Mouse (Mus musculus): ENCODE data around the gene Cdip1. TPM values are rescaled to one million over a fixed set of nuclear protein-coding genes. Genes with fewer than 3 reads are reported as not detected.
A peak's percentile ranks its signal among the peaks of the same experiment; 100 is the strongest.

Cdip1 gene
- total and polyA plus RNA-seq, 2 experiments, result 47.4 to 116 TPM

- no peaks in the 10 kb centered on the region for H3K27me3 ChIP-seq (ENCODE audit: control insufficient read depth, insufficient read depth, low read length)
- 18% methylated on average over 1 of the region's 1 CpGs for WGBS
- no peaks in the 10 kb centered on the region; the same call in 1 of the 2 replicates for H3K36me3 ChIP-seq (ENCODE audit: control insufficient read depth, insufficient read depth, low read length)
- peak; percentile 56 for DNase-seq (ENCODE audit: extremely low read depth, low read depth, low spot score)
- TF ChIP-seq CTCF (IDR thresholded peaks at IDR 0.05; ENCODE audit: low read depth, low read length), result no peak
- no peak for TF ChIP-seq POLR2A (IDR thresholded peaks at IDR 0.05; ENCODE audit: extremely low read depth, insufficient read depth, low read length)
- H3K27ac ChIP-seq (replicated peaks; ENCODE audit: insufficient read depth, low read depth, low read length), result no peak overlapping the region
- peaks cover 30% of the 10 kb centered on the region; the same call in 1 of the 2 replicates for H3K79me2 ChIP-seq (ENCODE audit: control insufficient read depth, insufficient read depth, low read length)
- H3K4me3 ChIP-seq (ENCODE audit: insufficient read depth, low read depth, low read length), result no peak overlapping the region
- H3K4me1 ChIP-seq (ENCODE audit: control insufficient read depth, insufficient read depth, low read length), result peaks cover 12% of the 10 kb centered on the region
- no peak overlapping the region for H3K9ac ChIP-seq (ENCODE audit: low read depth, low read length)
These were observed 62.1 kb downstream of the Cdip1 start for GRCm38 (mm10) chr16:4727963-4728362.

- peak overlapping the region; percentile 34; the same call in 1 of the 2 replicates for H3K27ac ChIP-seq (replicated peaks; ENCODE audit: insufficient read depth, low read depth, low read length)
- no peak for DNase-seq (ENCODE audit: extremely low read depth, low read depth, low spot score)
- no peaks in the 10 kb centered on the region for H3K27me3 ChIP-seq (ENCODE audit: control insufficient read depth, insufficient read depth, low read length)
- H3K79me2 ChIP-seq (ENCODE audit: control insufficient read depth, insufficient read depth, low read length), result peaks cover 30% of the 10 kb centered on the region; the same call in 1 of the 2 replicates
- peak overlapping the region; percentile 13; the same call in 1 of the 2 replicates for H3K4me3 ChIP-seq (ENCODE audit: insufficient read depth, low read depth, low read length)
- H3K9ac ChIP-seq (ENCODE audit: low read depth, low read length), result no peak overlapping the region
- H3K4me1 ChIP-seq (ENCODE audit: control insufficient read depth, insufficient read depth, low read length), result peaks cover 12% of the 10 kb centered on the region
- no peaks in the 10 kb centered on the region; the same call in 1 of the 2 replicates for H3K36me3 ChIP-seq (ENCODE audit: control insufficient read depth, insufficient read depth, low read length)
- 92% methylated on average over 1 of the region's 1 CpGs for WGBS
- TF ChIP-seq CTCF (IDR thresholded peaks at IDR 0.05; ENCODE audit: low read depth, low read length), result no peak
These were observed 62.6 kb downstream of the Cdip1 start for GRCm38 (mm10) chr16:4727526-4727925.

GRCm38 (mm10) chr16:4726528-4727128, 63.5 kb downstream of the Cdip1 start:
- Histone ChIP-seq H3K4me3 (ENCODE audit: insufficient read depth, low read depth, low read length) (peak overlapping the region; percentile 64), H3K79me2 (ENCODE audit: control insufficient read depth, insufficient read depth, low read length) (peaks cover 23% of the 10 kb centered on the region; the same call in 1 of the 2 replicates), H3K36me3 (ENCODE audit: control insufficient read depth, insufficient read depth, low read length) (no peaks in the 10 kb centered on the region), H3K27me3 (ENCODE audit: control insufficient read depth, insufficient read depth, low read length) (no peaks in the 10 kb centered on the region), H3K27ac (replicated peaks; ENCODE audit: insufficient read depth, low read depth, low read length) (peak overlapping the region; percentile 70), H3K4me1 (ENCODE audit: control insufficient read depth, insufficient read depth, low read length) (peaks cover 12% of the 10 kb centered on the region), H3K9ac (ENCODE audit: low read depth, low read length) (peak overlapping the region; percentile 84)
- 1% methylated on average over 39 of the region's 40 CpGs for WGBS
- peak; percentile 59 for DNase-seq (ENCODE audit: extremely low read depth, low read depth, low spot score)
- TF ChIP-seq CTCF (IDR thresholded peaks at IDR 0.05; ENCODE audit: low read depth, low read length), result no peak

DNA sequence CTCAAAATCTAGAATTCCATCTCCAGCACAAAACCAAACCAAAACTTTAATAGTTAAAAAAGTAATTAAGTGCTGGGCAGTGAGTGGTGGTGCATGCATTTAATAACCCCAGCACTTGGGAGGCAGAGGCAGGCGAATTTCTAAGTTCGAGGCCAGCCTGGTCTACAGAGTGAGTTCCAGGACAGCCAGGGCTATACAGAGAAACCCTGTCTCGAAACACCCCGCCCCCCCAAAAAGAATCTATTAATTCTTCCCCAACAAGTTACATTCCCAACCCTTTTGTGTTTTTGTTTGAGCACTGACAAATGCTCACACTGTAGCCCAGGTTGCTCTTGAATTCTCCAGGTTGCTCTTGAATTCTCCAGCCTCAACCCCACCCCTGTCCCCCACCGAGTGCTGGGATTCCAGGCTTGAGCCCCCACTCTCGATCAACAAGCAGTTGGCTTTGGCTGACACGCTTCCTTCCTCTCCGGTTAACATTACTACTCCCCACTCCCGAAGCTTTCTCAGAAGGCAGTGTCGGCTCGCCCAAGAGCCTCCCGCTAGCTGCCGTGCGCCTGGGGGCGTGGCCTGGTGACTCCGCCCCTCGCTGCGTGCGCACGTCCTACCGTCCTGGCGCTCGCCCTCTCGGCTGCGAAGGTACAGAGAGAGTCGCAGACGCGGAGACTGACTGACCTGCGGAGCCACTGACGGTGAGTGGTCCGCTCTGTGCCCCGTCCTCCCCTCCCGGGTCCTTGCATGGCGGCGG, 64.1 kb downstream of the Cdip1 start, which contains the start of gene Hmox2:
TSS of gene Hmox2 (plus strand) at position 582 of the 748 bp plus-strand sequence.
- Histone ChIP-seq H3K4me1 (ENCODE audit: control insufficient read depth, insufficient read depth, low read length) (peaks cover 9% of the 10 kb centered on the region), H3K9ac (ENCODE audit: low read depth, low read length) (peak within 1 kb of the TSS; percentile 84), H3K27ac (replicated peaks; ENCODE audit: insufficient read depth, low read depth, low read length) (peak within 1 kb of the TSS; percentile 84), H3K4me3 (ENCODE audit: insufficient read depth, low read depth, low read length) (peak within 1 kb of the TSS; percentile 64), H3K27me3 (ENCODE audit: control insufficient read depth, insufficient read depth, low read length) (no peaks in the 10 kb centered on the region), H3K36me3 (ENCODE audit: control insufficient read depth, insufficient read depth, low read length) (no peaks in the 10 kb centered on the region), H3K79me2 (ENCODE audit: control insufficient read depth, insufficient read depth, low read length) (peaks cover 20% of the 10 kb centered on the region; the same call in 1 of the 2 replicates)
- TF ChIP-seq POLR2A (IDR thresholded peaks at IDR 0.05; ENCODE audit: extremely low read depth, insufficient read depth, low read length), result peak; percentile 98
- TF ChIP-seq CTCF (IDR thresholded peaks at IDR 0.05; ENCODE audit: low read depth, low read length), result no peak
- 7% methylated on average over 35 of the region's 35 CpGs for WGBS
- peak; percentile 78 for DNase-seq (ENCODE audit: extremely low read depth, low read depth, low spot score)

- peaks cover 4% of the 10 kb centered on the region for H3K4me1 ChIP-seq (ENCODE audit: control insufficient read depth, insufficient read depth, low read length)
- no peak overlapping the region for H3K4me3 ChIP-seq (ENCODE audit: insufficient read depth, low read depth, low read length)
- no peak overlapping the region for H3K27ac ChIP-seq (replicated peaks; ENCODE audit: insufficient read depth, low read depth, low read length)
- no peaks in the 10 kb centered on the region for H3K36me3 ChIP-seq (ENCODE audit: control insufficient read depth, insufficient read depth, low read length)
- H3K79me2 ChIP-seq (ENCODE audit: control insufficient read depth, insufficient read depth, low read length), result peaks cover 17% of the 10 kb centered on the region; the same call in 1 of the 2 replicates
- no peak for DNase-seq (ENCODE audit: extremely low read depth, low read depth, low spot score)
- no peak for TF ChIP-seq CTCF (IDR thresholded peaks at IDR 0.05; ENCODE audit: low read depth, low read length)
- TF ChIP-seq POLR2A (IDR thresholded peaks at IDR 0.05; ENCODE audit: extremely low read depth, insufficient read depth, low read length), result no peak
- no peaks in the 10 kb centered on the region for H3K27me3 ChIP-seq (ENCODE audit: control insufficient read depth, insufficient read depth, low read length)
- no peak overlapping the region for H3K9ac ChIP-seq (ENCODE audit: low read depth, low read length)
- WGBS, result 76% methylated on average over 4 of the region's 4 CpGs
These were observed 64.8 kb downstream of the Cdip1 start for GRCm38 (mm10) chr16:4725266-4725665.

- no peak overlapping the region for H3K4me3 ChIP-seq (ENCODE audit: insufficient read depth, low read depth, low read length)
- peak overlapping the region; percentile 72 for H3K27ac ChIP-seq (replicated peaks; ENCODE audit: insufficient read depth, low read depth, low read length)
- H3K36me3 ChIP-seq (ENCODE audit: control insufficient read depth, insufficient read depth, low read length), result no peaks in the 10 kb centered on the region
- H3K27me3 ChIP-seq (ENCODE audit: control insufficient read depth, insufficient read depth, low read length), result no peaks in the 10 kb centered on the region
- peaks cover 2% of the 10 kb centered on the region; the same call in 1 of the 2 replicates for H3K4me1 ChIP-seq (ENCODE audit: control insufficient read depth, insufficient read depth, low read length)
- peaks cover 7% of the 10 kb centered on the region; the same call in 1 of the 2 replicates for H3K79me2 ChIP-seq (ENCODE audit: control insufficient read depth, insufficient read depth, low read length)
- WGBS, result 68% methylated on average over 3 of the region's 3 CpGs
- TF ChIP-seq POLR2A (IDR thresholded peaks at IDR 0.05; ENCODE audit: extremely low read depth, insufficient read depth, low read length), result no peak
- peak; percentile 31 for DNase-seq (ENCODE audit: extremely low read depth, low read depth, low spot score)
- no peak overlapping the region for H3K9ac ChIP-seq (ENCODE audit: low read depth, low read length)
These were observed 67.2 kb downstream of the Cdip1 start for GRCm38 (mm10) chr16:4722915-4723209.
